Mouse (Mus musculus) bone marrow, adult 2 months (tissue): ENCODE measurements around the gene Tspan3.

Source experiments
- CTCF ChIP-seq: fragments of 200-500 bp; IDR thresholded peaks from 2 replicates; pipeline ENCODE4 v1.5.1; 2011; ENCODE audit warnings: low read length, control low read depth; ENCODE audit not compliant: control insufficient read depth, insufficient read depth
- POLR2A ChIP-seq: fragments of 200-500 bp; IDR thresholded peaks from 2 replicates; pipeline ENCODE4 v1.6.1; 2011; ENCODE audit warnings: low read depth, mild to moderate bottlenecking, control low read depth, low read length, borderline replicate concordance; ENCODE audit not compliant: control insufficient read depth

GRCm38 (mm10) chr9:56151745-56152481 lies 13.4 kb downstream of the Tspan3 start:
- TF ChIP-seq CTCF, result no peak
- TF ChIP-seq POLR2A, result no peak
